Mouse (Mus musculus): ENCODE measurements at regions not wholly inside any gene's neighbourhood (a gene's known extent, or its start where the extent isn't known, plus 50 kb on each side); places are given as distances from the start of the nearest gene placed in this dataset.
A peak's percentile ranks its signal among the peaks of the same experiment; 100 is the strongest.

DNA sequence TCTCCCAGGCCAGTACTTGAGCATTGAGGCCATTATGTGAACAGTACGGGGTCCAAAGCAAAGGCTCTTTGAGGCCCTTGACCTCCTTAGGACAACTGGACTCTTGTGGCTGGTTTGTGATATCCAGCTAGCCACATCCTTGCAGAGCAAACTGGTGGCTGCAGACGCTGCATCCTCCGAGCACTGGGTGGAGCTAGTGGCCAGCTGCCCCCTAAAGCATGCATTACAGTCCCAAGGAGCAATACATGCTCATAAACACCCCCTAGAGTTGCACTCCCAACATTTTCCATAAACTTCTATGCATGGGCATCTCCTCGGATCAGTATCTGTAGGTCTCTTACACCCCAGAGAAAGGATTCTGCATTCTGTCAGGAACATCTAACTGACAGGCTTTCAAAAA lies 86.4 kb upstream of the Zmiz1 start:
- TF ChIP-seq SMC3 (IDR thresholded peaks at IDR 0.05; ENCODE audit: low read depth, low read length) (peak; percentile 38), ZNF384 (IDR thresholded peaks at IDR 0.05; ENCODE audit: low read depth, low read length) (no peak), TBP (IDR thresholded peaks at IDR 0.05; ENCODE audit: low read depth, low read length) (no peak), CTCF (IDR thresholded peaks at IDR 0.05 in 2 of 3, conservative IDR thresholded peaks at IDR 0.05 in 1 of 3; ENCODE audit: control insufficient read depth in 1 of 3, insufficient read depth in 1 of 3, low read depth in 2 of 3, low read length in 3 of 3, poor library complexity in 1 of 3, severe bottlenecking in 1 of 3) (peak in 1 of 3 experiments; percentile 31; a peak in 2 of 6 replicates), HCFC1 (IDR thresholded peaks at IDR 0.05; ENCODE audit: low read depth, low read length) (no peak), MAX (IDR thresholded peaks at IDR 0.05; ENCODE audit: low read length) (no peak), USF1 (IDR thresholded peaks at IDR 0.05; ENCODE audit: low read depth, low read length) (no peak), EP300 (IDR thresholded peaks at IDR 0.05; ENCODE audit: low read depth in 1 of 2, low read length in 2 of 2) (no peak), ELF1 (IDR thresholded peaks at IDR 0.05; ENCODE audit: low read depth, low read length) (no peak), BHLHE40 (IDR thresholded peaks at IDR 0.05; ENCODE audit: borderline replicate concordance, low read depth, low read length) (no peak), MAZ (IDR thresholded peaks at IDR 0.05; ENCODE audit: low read depth, low read length) (no peak), CHD1 (IDR thresholded peaks at IDR 0.05; ENCODE audit: low read depth, low read length) (no peak), ZC3H11A (IDR thresholded peaks at IDR 0.05; ENCODE audit: low read depth, low read length) (peak; percentile 20; the same call in 1 of the 2 replicates), MXI1 (IDR thresholded peaks at IDR 0.05; ENCODE audit: low read depth, low read length) (no peak), GATA1 (IDR thresholded peaks at IDR 0.05; ENCODE audit: low read depth, low read length) (no peak), ETS1 (IDR thresholded peaks at IDR 0.05; ENCODE audit: low read depth, low read length) (no peak), MYC (IDR thresholded peaks at IDR 0.05; ENCODE audit: low read depth, low read length) (no peak), RAD21 (IDR thresholded peaks at IDR 0.05; ENCODE audit: low read depth, low read length) (peak; percentile 14), POLR2A (IDR thresholded peaks at IDR 0.05; ENCODE audit: control insufficient read depth in 1 of 2, insufficient read depth in 1 of 2, low read depth in 1 of 2, low read length in 2 of 2, poor library complexity in 1 of 2) (no peak), TCF12 (IDR thresholded peaks at IDR 0.05; ENCODE audit: low read depth, low read length) (no peak)
- no peaks in the 10 kb centered on the region; a peak in 1 of 4 replicates for H3K36me3 ChIP-seq (ENCODE audit: control insufficient read depth in 1 of 2, insufficient read depth in 2 of 2, low read length in 2 of 2)
- H3K9me3 ChIP-seq (replicated peaks; ENCODE audit: insufficient read depth, low read length) = no peaks in the 10 kb centered on the region
- H3K4me3 ChIP-seq (ENCODE audit: control insufficient read depth in 1 of 2, insufficient read depth in 1 of 2, low read depth in 2 of 2, low read length in 2 of 2) = no peak overlapping the region
- H3K4me1 ChIP-seq (ENCODE audit: control insufficient read depth in 1 of 2, insufficient read depth in 2 of 2, low read length in 2 of 2) = peaks cover 4 to 5% of the 10 kb centered on the region in 2 experiments; a peak in 3 of 4 replicates
- no peak overlapping the region for H3K27ac ChIP-seq (ENCODE audit: control insufficient read depth, low read depth, low read length)
- no peaks in the 10 kb centered on the region for H3K79me2 ChIP-seq (ENCODE audit: control insufficient read depth, insufficient read depth, low read length, poor library complexity)
- DNase-seq (ENCODE audit: low read depth, low spot score) = no peak
- H3K9ac ChIP-seq (ENCODE audit: control insufficient read depth, low read depth, low read length, poor library complexity, severe bottlenecking) = no peak overlapping the region
- no peaks in the 10 kb centered on the region for H3K27me3 ChIP-seq (ENCODE audit: control insufficient read depth in 1 of 2, insufficient read depth in 2 of 2, low read length in 2 of 2)

DNA sequence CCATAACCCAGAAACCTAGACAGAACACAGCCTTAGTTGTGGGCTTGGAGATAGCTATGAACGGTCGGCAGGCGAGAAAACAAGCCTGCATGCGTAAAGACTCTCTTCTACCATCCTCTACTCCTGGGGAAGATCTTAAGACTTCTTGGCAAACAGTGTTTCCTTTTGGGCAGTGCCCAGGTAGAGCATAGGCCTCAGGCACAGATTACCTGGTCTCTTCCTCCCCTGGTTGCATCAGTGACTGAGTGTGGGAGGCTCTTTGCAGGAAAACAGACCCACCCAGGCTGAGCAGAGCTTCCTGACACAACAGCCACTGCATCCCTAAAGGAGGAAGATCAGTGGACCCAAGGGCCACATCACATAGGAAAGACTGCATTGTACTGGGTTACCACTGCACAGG lies 85.8 kb upstream of the Zmiz1 start:
- no peak overlapping the region for H3K9ac ChIP-seq (ENCODE audit: control insufficient read depth, low read depth, low read length, poor library complexity, severe bottlenecking)
- H3K27me3 ChIP-seq (ENCODE audit: control insufficient read depth in 1 of 2, insufficient read depth in 2 of 2, low read length in 2 of 2) = no peaks in the 10 kb centered on the region
- H3K36me3 ChIP-seq (ENCODE audit: control insufficient read depth in 1 of 2, insufficient read depth in 2 of 2, low read length in 2 of 2) = no peaks in the 10 kb centered on the region; a peak in 1 of 4 replicates
- H3K79me2 ChIP-seq (ENCODE audit: control insufficient read depth, insufficient read depth, low read length, poor library complexity) = peaks cover under 1% of the 10 kb centered on the region; the same call in 1 of the 2 replicates
- H3K4me1 ChIP-seq (ENCODE audit: control insufficient read depth in 1 of 2, insufficient read depth in 2 of 2, low read length in 2 of 2) = peaks cover 4 to 5% of the 10 kb centered on the region in 2 experiments; a peak in 3 of 4 replicates
- no peaks in the 10 kb centered on the region for H3K9me3 ChIP-seq (replicated peaks; ENCODE audit: insufficient read depth, low read length)
- TF ChIP-seq ELF1 (IDR thresholded peaks at IDR 0.05; ENCODE audit: low read depth, low read length) (no peak), JUND (IDR thresholded peaks at IDR 0.05; ENCODE audit: low read depth, low read length) (no peak), ZKSCAN1 (IDR thresholded peaks at IDR 0.05; ENCODE audit: low read depth, low read length) (no peak), TAL1 (IDR thresholded peaks at IDR 0.05; ENCODE audit: low read length) (no peak), UBTF (IDR thresholded peaks at IDR 0.05; ENCODE audit: borderline replicate concordance, insufficient read depth, low read depth, low read length) (no peak), ZC3H11A (IDR thresholded peaks at IDR 0.05; ENCODE audit: low read depth, low read length) (no peak), EP300 (IDR thresholded peaks at IDR 0.05; ENCODE audit: low read depth in 1 of 2, low read length in 2 of 2) (no peak), RCOR1 (IDR thresholded peaks at IDR 0.05; ENCODE audit: low read depth, low read length) (no peak), MYB (IDR thresholded peaks at IDR 0.05; ENCODE audit: low read depth, low read length) (no peak), MAZ (IDR thresholded peaks at IDR 0.05; ENCODE audit: low read depth, low read length) (no peak), HCFC1 (IDR thresholded peaks at IDR 0.05; ENCODE audit: low read depth, low read length) (no peak), ZNF384 (IDR thresholded peaks at IDR 0.05; ENCODE audit: low read depth, low read length) (no peak), USF2 (IDR thresholded peaks at IDR 0.05; ENCODE audit: borderline replicate concordance in 1 of 2, insufficient read depth in 1 of 2, low read depth in 1 of 2, low read length in 2 of 2) (no peak), TBP (IDR thresholded peaks at IDR 0.05; ENCODE audit: low read depth, low read length) (no peak), SIN3A (IDR thresholded peaks at IDR 0.05; ENCODE audit: low read length) (no peak), RAD21 (IDR thresholded peaks at IDR 0.05; ENCODE audit: low read depth, low read length) (no peak), GATA1 (IDR thresholded peaks at IDR 0.05; ENCODE audit: low read depth, low read length) (no peak)
- no peak overlapping the region for H3K4me3 ChIP-seq (ENCODE audit: control insufficient read depth in 1 of 2, insufficient read depth in 1 of 2, low read depth in 2 of 2, low read length in 2 of 2)
- DNase-seq (ENCODE audit: low read depth, low spot score) = no peak
- no peak overlapping the region for H3K27ac ChIP-seq (ENCODE audit: control insufficient read depth, low read depth, low read length)
